8 mouse cellular contexts compared by ENCODE assay signal in the genomic region with DNA sequence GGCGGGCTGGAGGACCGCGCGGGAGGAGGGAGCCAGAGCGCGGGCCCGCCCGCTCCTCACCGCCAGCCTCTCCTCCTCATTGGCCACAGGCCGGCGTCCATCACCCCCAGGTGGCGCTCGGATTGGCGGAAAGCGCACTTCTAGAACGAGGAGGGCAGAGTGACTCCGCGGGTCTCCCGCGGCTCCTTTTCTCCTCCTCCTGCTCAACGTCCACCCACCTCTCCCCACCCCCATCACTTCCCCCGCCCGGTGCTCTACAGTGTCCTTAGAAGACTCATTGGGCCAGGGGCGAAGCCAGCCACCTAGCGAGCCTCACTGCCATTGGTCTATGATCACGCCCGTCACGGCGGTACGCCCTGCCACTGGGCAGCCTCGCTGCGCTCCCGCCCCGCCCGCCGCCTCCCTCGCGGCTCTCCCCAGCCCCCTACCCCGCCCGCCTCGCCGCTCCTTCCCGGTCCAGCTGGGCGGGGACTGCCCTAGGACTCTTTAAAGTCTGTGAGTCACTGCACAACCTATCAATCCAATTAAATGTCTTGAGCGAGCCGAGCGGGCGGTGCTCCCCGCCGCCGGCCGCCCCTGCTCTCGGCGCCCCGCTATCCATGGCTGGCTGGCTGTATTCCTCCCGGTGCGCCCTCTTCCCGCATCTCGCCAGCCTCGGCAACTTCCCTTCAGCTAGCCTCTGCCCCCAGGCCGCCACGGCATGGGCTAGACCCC. TPM values are rescaled to one million over a fixed set of nuclear protein-coding genes. Genes with fewer than 3 reads are reported as not detected.
DNase-seq lines count a peak whose midpoint lies in the region; ATAC-seq and TF ChIP-seq lines count a peak whose summit lies in the region.

Gene Sertad2, plus strand, starts transcription at position 515 of the 714 bp plus-strand sequence.

- peaks cover 9 to 22% of the 10 kb centered on the region in 2 experiments for H3K4me1 ChIP-seq in MEL (ENCODE audit: control insufficient read depth in 1 of 2, insufficient read depth in 2 of 2, low read length in 2 of 2)
- no peaks in the 10 kb centered on the region for H3K4me1 ChIP-seq in cerebellum, adult 2 months (ENCODE audit: control insufficient read depth, insufficient read depth, low read length)
- H3K4me1 ChIP-seq in forebrain, postnatal 0 days (ENCODE audit: insufficient read depth), result 0 out of 2 replicates have a peak, but pooled peaks cover 6% of the 10 kb centered on the region
- peaks cover 13% of the 10 kb centered on the region for H3K4me1 ChIP-seq in lung, embryonic 15.5 days

- H3K4me2 ChIP-seq in forebrain, postnatal 0 days (ENCODE audit: low read depth), result peak within 1 kb of the TSS; percentile 84
- peak within 1 kb of the TSS; percentile 91 for H3K4me2 ChIP-seq in lung, embryonic 15.5 days

- peaks cover 6% of the 10 kb centered on the region; the same call in 1 of the 2 replicates for H3K79me2 ChIP-seq in MEL (ENCODE audit: control insufficient read depth, insufficient read depth, low read length, poor library complexity)

- TF ChIP-seq RAD21 in MEL (IDR thresholded peaks at IDR 0.05; ENCODE audit: low read depth, low read length), result no peak

- H3K27me3 ChIP-seq in MEL (ENCODE audit: control insufficient read depth in 1 of 2, insufficient read depth in 2 of 2, low read length in 2 of 2), result no peaks in the 10 kb centered on the region
- no peaks in the 10 kb centered on the region for H3K27me3 ChIP-seq in cerebellum, adult 2 months (ENCODE audit: control insufficient read depth, insufficient read depth, low read length)
- H3K27me3 ChIP-seq in forebrain, postnatal 0 days (ENCODE audit: insufficient read depth, low read length), result no peaks in the 10 kb centered on the region
- H3K27me3 ChIP-seq in lung, embryonic 15.5 days, result no peaks in the 10 kb centered on the region

- peaks cover 0 to 17% of the 10 kb centered on the region in 2 experiments; a peak in 2 of 4 replicates for H3K36me3 ChIP-seq in MEL (ENCODE audit: control insufficient read depth in 1 of 2, insufficient read depth in 2 of 2, low read length in 2 of 2)
- no peaks in the 10 kb centered on the region for H3K36me3 ChIP-seq in forebrain, postnatal 0 days (ENCODE audit: insufficient read depth)
- no peaks in the 10 kb centered on the region for H3K36me3 ChIP-seq in lung, embryonic 15.5 days

- peak; percentile 99 for ATAC-seq in forebrain, postnatal 0 days
- ATAC-seq in lung, embryonic 15.5 days (ENCODE audit: borderline replicate concordance, extremely low read depth, low FRiP score, low TSS enrichment), result peak; percentile 99

- DNase-seq in MEL (ENCODE audit: low read depth, low spot score), result peak; percentile 100
- peak; percentile 99 to 100 for DNase-seq in cerebellum, adult 2 months
- peak; percentile 99 for DNase-seq in forebrain, postnatal 0 days
- peak; percentile 99 for DNase-seq in heart, postnatal 4 days
- peak; percentile 99 to 100 for DNase-seq in layer of hippocampus, adult 8-10 months (ENCODE audit: low spot score in 2 of 2)
- DNase-seq in ovary, adult 18-20 months (ENCODE audit: low spot score), result peak; percentile 100
- DNase-seq in thymus, postnatal 0 days (ENCODE audit: low spot score), result peak; percentile 98

- peak within 1 kb of the TSS; percentile 90 to 99 for H3K4me3 ChIP-seq in MEL (ENCODE audit: control insufficient read depth in 1 of 2, insufficient read depth in 1 of 2, low read depth in 2 of 2, low read length in 2 of 2)
- peak within 1 kb of the TSS; percentile 81 for H3K4me3 ChIP-seq in cerebellum, adult 2 months (replicated peaks; ENCODE audit: insufficient read depth, low read depth, low read length)
- H3K4me3 ChIP-seq in forebrain, postnatal 0 days (ENCODE audit: low read depth, low read length), result peak within 1 kb of the TSS; percentile 91
- H3K4me3 ChIP-seq in lung, embryonic 15.5 days, result peak within 1 kb of the TSS; percentile 91

- WGBS in cerebellum, adult 2 months, result under 1% methylated on average over 57 of the region's 62 CpGs
- 4% methylated on average over 49 of the region's 62 CpGs for WGBS in forebrain, postnatal 0 days
- WGBS in lung, embryonic 15.5 days, result under 1% methylated on average over 45 of the region's 62 CpGs

- peak within 1 kb of the TSS; percentile 76 for H3K27ac ChIP-seq in MEL (ENCODE audit: control insufficient read depth, low read depth, low read length)
- peak within 1 kb of the TSS; percentile 97 for H3K27ac ChIP-seq in cerebellum, adult 2 months (ENCODE audit: insufficient read depth, low read length)
- H3K27ac ChIP-seq in forebrain, postnatal 0 days (ENCODE audit: low read depth, low read length), result peak within 1 kb of the TSS; percentile 87
- peak within 1 kb of the TSS; percentile 91 for H3K27ac ChIP-seq in lung, embryonic 15.5 days

- no peaks in the 10 kb centered on the region for H3K9me3 ChIP-seq in MEL (replicated peaks; ENCODE audit: insufficient read depth, low read length)
- H3K9me3 ChIP-seq in forebrain, postnatal 0 days (ENCODE audit: low read length), result no peaks in the 10 kb centered on the region
- H3K9me3 ChIP-seq in lung, embryonic 15.5 days, result no peaks in the 10 kb centered on the region

- TF ChIP-seq POLR2A in MEL (IDR thresholded peaks at IDR 0.05; ENCODE audit: control insufficient read depth in 1 of 2, insufficient read depth in 1 of 2, low read depth in 1 of 2, low read length in 2 of 2, poor library complexity in 1 of 2), result peak; percentile 71 to 89; a peak in 3 of 4 replicates
- TF ChIP-seq POLR2A in cerebellum, adult 2 months (IDR thresholded peaks at IDR 0.05; ENCODE audit: borderline replicate concordance, insufficient read depth, low read length), result peak; percentile 76

- H3K9ac ChIP-seq in MEL (ENCODE audit: control insufficient read depth, low read depth, low read length, poor library complexity, severe bottlenecking), result peak within 1 kb of the TSS; percentile 82
- H3K9ac ChIP-seq in forebrain, postnatal 0 days, result peak within 1 kb of the TSS; percentile 83
- peak within 1 kb of the TSS; percentile 88 for H3K9ac ChIP-seq in lung, embryonic 15.5 days

- TF ChIP-seq EP300 in MEL (IDR thresholded peaks at IDR 0.05; ENCODE audit: low read depth in 1 of 2, low read length in 2 of 2), result no peak; a peak in 1 of 4 replicates

- 0 out of 6 replicates have a peak, but pooled peaks of 1 of the 3 experiments have one; percentile 1 for TF ChIP-seq CTCF in MEL (IDR thresholded peaks at IDR 0.05 in 2 of 3, conservative IDR thresholded peaks at IDR 0.05 in 1 of 3; ENCODE audit: control insufficient read depth in 1 of 3, insufficient read depth in 1 of 3, low read depth in 2 of 3, low read length in 3 of 3, poor library complexity in 1 of 3, severe bottlenecking in 1 of 3)
- no peak for TF ChIP-seq CTCF in cerebellum, adult 2 months (IDR thresholded peaks at IDR 0.05; ENCODE audit: borderline replicate concordance, insufficient read depth, low read depth, low read length)
- TF ChIP-seq CTCF in forebrain, postnatal 0 days (IDR thresholded peaks at IDR 0.05; ENCODE audit: low read depth), result peak; percentile 43

TF ChIP-seq in MEL, 35 proteins besides CTCF, POLR2A, EP300 and RAD21:
- TF ChIP-seq MYB (IDR thresholded peaks at IDR 0.05; ENCODE audit: low read depth, low read length) (no peak), MAZ (IDR thresholded peaks at IDR 0.05; ENCODE audit: low read depth, low read length) (peak; percentile 99), ELF1 (IDR thresholded peaks at IDR 0.05; ENCODE audit: low read depth, low read length) (peak; percentile 68), ETS1 (IDR thresholded peaks at IDR 0.05; ENCODE audit: low read depth, low read length) (peak; percentile 56; the same call in 1 of the 2 replicates), BHLHE40 (IDR thresholded peaks at IDR 0.05; ENCODE audit: borderline replicate concordance, low read depth, low read length) (no peak), TCF12 (IDR thresholded peaks at IDR 0.05; ENCODE audit: low read depth, low read length) (peak; percentile 55; the same call in 1 of the 2 replicates), TBP (IDR thresholded peaks at IDR 0.05; ENCODE audit: low read depth, low read length) (peak; percentile 89), MXI1 (IDR thresholded peaks at IDR 0.05; ENCODE audit: low read depth, low read length) (peak; percentile 65; the same call in 1 of the 2 replicates), NRF1 (IDR thresholded peaks at IDR 0.05; ENCODE audit: insufficient read depth, low read depth, low read length, poor library complexity, severe bottlenecking) (0 out of 2 replicates have a peak, but pooled peaks have one; percentile 25), HCFC1 (IDR thresholded peaks at IDR 0.05; ENCODE audit: low read depth, low read length) (peak; percentile 66), SIN3A (IDR thresholded peaks at IDR 0.05; ENCODE audit: low read length) (peak; percentile 78), RCOR1 (IDR thresholded peaks at IDR 0.05; ENCODE audit: low read depth, low read length) (no peak), NELFE (IDR thresholded peaks at IDR 0.05; ENCODE audit: low read depth, low read length) (peak; percentile 83), E2F4 (IDR thresholded peaks at IDR 0.05; ENCODE audit: borderline replicate concordance, low read depth, low read length) (no peak), POLR2AphosphoS2 (IDR thresholded peaks at IDR 0.05; ENCODE audit: low read length) (peak; percentile 74; the same call in 1 of the 2 replicates), ZMIZ1 (IDR thresholded peaks at IDR 0.05; ENCODE audit: low read depth, low read length) (peak; percentile 92), CHD2 (IDR thresholded peaks at IDR 0.05; ENCODE audit: low read length) (peak; percentile 81), MEF2A (IDR thresholded peaks at IDR 0.05; ENCODE audit: extremely low read depth, insufficient replicate concordance, low read depth, low read length, poor library complexity, severe bottlenecking) (no peak)

RNA-seq across cellular contexts. Expression of gene Sertad2, which starts in this region (rescaled TPM):
- total RNA-seq in MEL (2012; rRNA removed), result 7.0 TPM in 2 replicates
- polyA plus RNA-seq in MEL (2012; ENCODE audit: insufficient read depth in 1 of 2, insufficient read length in 2 of 2, low read depth in 1 of 2, low replicate concordance in 2 of 2, missing spikeins in 1 of 2), result 10 to 100 TPM in 1 of 2 experiments, not detected in 1; 11.5 TPM
- 15.5 and 15.9 TPM in 2 replicates for polyA plus RNA-seq in cerebellum, adult 2 months (2012; rRNA removed)
- total RNA-seq in forebrain, postnatal 0 days (2014; rRNA removed), result 14.8 and 17.7 TPM in 2 replicates
- polyA plus RNA-seq in forebrain, postnatal 0 days (2015; fragmentation: Nextera tagmentation; extraction: Ambion mirVana), result 29.8 and 38.3 TPM in 2 replicates
- total RNA-seq in heart, postnatal 4 days (2021), result 10 to 100 TPM; 26.1 to 28.7 TPM
- 10 to 100 TPM; 17.4 to 24.3 (median 20.9) TPM for total RNA-seq in layer of hippocampus, adult 8-10 months (2022)
- polyA plus RNA-seq in lung, embryonic 15.5 days (2015; fragmentation: Nextera tagmentation; extraction: Ambion mirVana), result 36.7 and 41.4 TPM in 2 replicates
- 26.9 and 29.2 TPM in 2 replicates for polyA plus RNA-seq in thymus, postnatal 0 days (2015; fragmentation: Nextera tagmentation; extraction: Ambion mirVana)

Comparison
In these comparisons a context has a peak if more than half of its experiments do, and no peak if none do; other contexts are left out.
1. Peak in every context shown above with its lines: DNase-seq, ATAC-seq, H3K4me3 ChIP-seq and H3K27ac ChIP-seq.